Mouse (Mus musculus): ENCODE data around the gene Ubn1. TPM values are rescaled to one million over a fixed set of nuclear protein-coding genes. Genes with fewer than 3 reads are reported as not detected.

The Ubn1 gene
- polyA plus RNA-seq, 1 experiment: 38.2 TPM

DNA sequence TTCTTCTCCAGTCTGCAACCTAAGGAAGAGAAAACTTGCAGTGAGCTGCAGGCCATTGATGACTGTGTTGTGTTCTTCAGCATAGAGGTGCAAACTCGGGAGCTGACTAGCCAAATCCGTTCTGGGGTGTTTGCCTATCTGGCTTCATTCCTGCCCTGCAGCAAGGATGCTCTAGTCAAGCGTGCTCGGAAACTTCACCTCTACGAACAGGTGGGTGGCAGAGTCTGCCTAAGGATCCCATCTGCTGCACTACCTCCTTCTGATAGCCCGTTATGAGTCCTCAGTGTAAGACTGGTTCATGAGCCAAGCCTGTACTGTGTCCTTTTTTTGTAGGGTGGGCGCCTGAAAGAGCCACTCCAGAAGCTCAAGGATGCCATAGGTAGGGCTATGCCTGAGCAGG lies 22.1 kb downstream of the Ubn1 start:
- DNase-seq (ENCODE audit: low read depth): no peak

DNA sequence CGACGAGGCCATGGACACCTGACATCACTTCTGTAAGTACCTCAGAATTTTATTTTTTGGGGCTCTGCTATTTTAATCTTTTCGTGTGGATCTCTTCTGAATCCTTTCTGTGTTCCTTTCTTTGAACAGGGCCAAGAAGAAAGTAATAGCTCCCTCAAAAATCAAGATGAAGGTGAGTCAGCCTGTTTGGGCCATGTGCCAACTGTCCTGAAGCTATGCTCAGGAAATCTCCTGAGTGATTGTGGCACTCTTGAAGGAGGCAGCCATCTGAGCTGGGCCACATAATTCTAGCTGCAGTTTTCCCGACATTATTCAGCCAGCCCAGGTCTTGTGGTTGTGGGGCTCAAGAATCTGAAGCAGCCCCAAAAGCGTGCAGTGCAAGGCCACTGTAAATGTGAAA lies 24.5 kb downstream of the Ubn1 start:
- DNase-seq (ENCODE audit: low read depth): no peak

- no peak for DNase-seq (ENCODE audit: low read depth)
Measured at GRCm38 (mm10) chr16:5085196-5085595, 35.3 kb downstream of the Ubn1 start.

DNA sequence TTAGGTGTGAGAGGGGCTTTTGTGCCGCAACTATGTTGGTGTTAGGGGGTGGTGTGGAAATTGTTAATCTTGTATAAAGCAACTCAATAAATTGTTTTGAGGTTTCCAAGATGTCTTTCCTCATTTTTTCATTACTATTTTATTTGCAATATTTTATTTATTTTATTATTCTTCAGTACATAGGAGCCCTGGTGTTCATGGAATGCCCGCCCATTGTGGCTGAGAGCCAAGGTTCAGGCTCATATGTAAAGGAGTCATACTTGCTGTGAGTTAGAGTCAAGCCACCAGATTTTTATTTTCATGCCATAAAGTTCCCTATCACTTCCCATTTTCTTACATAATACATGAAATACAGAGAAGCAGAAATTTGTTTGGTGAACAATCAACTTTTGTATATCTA lies 36.3 kb downstream of the Ubn1 start:
- DNase-seq (ENCODE audit: low read depth): no peak

DNA sequence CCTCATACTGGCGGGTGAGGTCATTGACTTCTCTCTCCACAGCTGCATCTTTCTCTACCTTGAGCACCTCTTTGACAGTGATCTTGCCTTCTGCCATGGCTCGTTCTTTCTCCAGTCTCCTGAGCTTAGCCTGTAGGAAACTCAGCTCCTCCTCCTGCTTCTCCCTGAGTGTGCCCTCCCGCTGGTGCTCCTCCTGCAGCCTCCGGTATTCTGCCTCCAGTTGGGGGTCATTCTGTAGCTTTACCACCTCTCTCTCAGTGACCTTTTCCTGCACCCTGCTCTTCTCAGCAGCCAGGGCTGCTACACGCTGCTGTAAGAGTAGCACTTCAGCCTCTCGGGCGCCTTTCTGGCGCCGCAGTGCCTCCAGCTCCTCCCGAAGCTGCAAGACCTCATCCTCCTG lies 39.2 kb downstream of the Ubn1 start:
- no peak for DNase-seq (ENCODE audit: low read depth)

DNA sequence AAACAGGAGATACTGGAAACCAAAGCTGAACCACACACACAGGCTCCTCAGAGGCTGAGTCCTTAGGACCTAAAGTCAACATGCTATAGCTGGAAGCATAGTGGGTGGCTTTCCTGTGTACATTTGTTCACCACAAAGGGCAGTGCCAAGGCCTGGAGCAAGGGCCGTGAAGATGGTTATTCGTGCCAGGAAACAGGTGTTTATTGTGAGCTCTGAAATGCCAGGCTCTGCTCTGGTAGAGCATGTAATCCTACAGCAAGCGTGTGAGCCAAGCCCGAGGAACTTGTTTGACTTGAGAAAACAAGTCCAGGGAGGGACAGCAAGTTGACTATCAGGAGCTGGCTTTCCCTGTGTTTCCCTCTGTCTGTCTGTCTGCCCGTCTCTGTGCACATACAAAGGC lies 43.4 kb downstream of the Ubn1 start:
- DNase-seq (ENCODE audit: low read depth): peak; percentile 88

GRCm38 (mm10) chr16:5096504-5096903 lies 46.6 kb downstream of the Ubn1 start:
- DNase-seq (ENCODE audit: low read depth): no peak

- DNase-seq (ENCODE audit: low read depth): no peak
Measured at GRCm38 (mm10) chr16:5101000-5101399, 51.1 kb downstream of the Ubn1 start.

GRCm38 (mm10) chr16:5109877-5110276 lies 60.0 kb downstream of the Ubn1 start:
- DNase-seq (ENCODE audit: low read depth): no peak

- DNase-seq (ENCODE audit: low read depth): no peak
Measured at GRCm38 (mm10) chr16:5111021-5111420, 61.2 kb downstream of the Ubn1 start.

DNA sequence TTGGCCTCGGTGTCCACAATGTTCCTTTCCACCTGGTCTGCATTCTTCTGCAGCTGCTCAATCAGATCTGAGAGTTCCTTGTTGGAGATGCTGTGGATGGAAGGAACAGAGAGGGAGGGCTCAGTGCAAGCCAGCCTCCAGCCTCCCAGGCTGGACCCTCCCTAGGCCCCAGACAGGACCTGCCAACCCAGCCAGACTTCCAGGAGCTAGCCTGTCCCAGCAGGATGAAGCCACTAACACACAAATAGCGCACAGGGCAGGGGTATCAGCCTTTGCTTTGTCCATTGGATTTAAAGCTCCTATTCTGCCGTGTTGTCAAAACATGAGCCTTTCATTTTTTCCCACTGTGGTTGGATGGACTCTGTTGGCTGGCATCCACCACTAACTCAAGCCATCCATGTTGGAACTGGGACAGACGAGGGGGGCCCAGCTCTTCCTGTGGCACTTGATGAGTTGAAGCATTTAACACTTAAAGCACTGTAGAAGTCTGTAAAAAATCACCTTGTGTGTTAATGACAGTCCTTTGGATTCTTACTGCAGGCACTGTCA lies 63.2 kb downstream of the Ubn1 start:
- no peak for DNase-seq (ENCODE audit: low read depth)

DNA sequence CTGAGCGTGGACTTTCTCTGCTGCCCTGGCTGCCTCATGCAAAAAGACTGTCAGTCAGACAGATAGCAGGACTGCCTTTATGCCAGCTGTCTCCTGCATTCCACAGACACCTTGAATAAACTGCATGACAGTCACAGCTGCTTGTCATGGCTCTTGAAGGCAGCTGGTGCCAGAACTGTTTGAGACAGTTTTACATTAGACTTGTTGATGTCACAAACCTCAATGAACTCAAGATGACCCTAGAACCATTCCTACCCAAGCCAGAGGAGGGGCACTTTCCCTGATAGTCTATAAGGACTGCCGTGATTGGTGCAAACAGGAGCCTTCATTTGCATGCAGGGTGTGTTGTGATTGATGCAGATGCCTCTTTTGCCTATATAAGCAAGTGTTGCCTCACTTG lies 63.7 kb downstream of the Ubn1 start:
- no peak for DNase-seq (ENCODE audit: low read depth)

DNA sequence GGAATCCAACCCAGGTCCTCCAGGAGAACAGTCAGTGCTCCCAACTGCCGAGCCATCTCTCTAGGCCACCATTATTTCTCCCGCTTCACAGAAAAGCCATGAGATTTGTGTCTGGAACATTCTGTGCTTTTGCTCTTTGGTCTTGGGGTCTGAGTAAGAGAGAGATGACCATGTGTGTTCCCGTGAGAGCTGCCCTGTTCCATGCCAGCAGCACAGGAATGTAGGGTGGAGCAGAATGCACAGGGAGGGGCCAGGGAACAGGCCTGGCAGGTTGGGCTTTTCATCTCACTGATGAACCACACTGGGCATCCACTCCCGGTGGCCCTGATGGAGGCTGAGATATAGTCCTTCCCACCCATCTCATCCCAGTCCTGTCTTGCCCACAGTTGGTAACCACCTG lies 69.5 kb downstream of the Ubn1 start:
- DNase-seq (ENCODE audit: low read depth): no peak

DNA sequence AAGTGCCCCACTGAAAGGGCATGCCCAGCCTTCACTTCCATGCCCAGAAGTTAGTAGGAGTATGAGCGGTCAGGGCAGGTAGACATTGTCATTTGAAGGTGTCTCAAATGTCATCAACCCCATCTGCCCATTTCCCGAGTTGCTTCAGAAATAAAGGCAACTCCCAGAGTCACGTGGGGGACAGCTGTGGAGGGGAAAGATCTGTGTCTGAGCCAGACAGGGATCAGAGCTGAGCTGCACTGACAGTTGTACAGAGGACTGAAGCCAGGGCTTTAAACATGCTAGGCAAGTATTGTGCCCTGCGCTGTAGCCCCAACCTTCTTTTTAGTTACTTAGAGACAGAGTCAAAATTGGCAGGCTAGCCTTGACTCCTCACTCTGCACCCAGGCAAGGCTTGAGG lies 70.0 kb downstream of the Ubn1 start:
- no peak for DNase-seq (ENCODE audit: low read depth)

DNA sequence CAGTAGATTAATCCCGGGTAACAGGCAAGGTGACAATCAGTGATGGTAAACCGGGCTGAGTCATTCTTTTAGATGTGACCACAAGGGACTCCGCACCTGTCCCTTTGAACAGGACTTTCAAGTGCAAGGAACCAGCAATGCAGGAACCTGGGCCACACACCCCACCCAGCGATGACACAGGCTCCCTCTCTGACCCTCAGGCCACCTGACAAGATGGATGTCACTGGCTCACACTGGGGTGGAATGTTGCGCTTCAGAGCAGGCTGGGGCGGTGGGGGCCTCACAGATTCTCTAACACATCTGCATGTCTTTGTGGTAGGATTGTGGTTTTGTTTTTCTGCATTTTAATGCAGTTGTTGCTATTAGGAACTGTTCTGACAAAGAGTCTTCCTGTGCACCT lies 73.6 kb downstream of the Ubn1 start:
- no peak for DNase-seq (ENCODE audit: low read depth)

DNA sequence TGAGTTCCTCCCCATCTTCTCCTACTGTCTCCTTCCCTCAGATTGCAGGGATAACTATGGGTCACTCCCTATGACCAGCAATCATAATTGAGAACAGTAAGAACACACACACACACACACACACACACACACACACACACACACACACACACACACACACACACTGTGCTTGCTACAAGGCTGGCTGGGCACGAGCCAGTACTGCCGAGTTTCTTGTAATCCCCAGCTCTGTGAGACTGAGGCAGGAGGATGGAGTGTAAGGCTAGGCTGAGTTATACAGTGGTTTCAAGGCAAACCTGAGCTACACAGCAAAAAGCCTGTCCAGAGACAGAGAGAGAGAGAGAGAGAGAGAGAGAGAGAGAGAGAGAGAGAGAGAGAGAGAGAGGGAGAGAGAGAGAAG lies 80.3 kb downstream of the Ubn1 start:
- DNase-seq (ENCODE audit: low read depth): no peak

DNA sequence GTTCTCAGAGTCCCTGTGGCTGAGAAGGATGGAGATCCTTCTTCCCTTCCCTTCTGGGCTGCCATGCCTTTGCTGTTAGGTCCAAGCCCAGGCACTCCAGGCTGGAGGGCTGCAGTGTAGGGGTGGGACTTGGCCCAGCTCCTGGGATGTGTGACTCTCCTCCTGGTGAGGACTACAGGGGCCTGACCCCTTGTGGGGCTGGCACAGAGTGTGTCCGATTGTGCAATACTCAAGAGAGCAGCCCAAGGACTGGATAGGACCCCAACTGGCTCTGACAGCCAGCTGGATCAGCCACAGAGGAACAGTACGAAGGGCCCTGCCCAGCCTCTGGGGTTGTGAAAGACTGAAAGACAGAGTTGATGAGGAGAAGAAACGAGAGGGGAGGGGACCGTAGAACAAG lies 80.9 kb downstream of the Ubn1 start:
- DNase-seq (ENCODE audit: low read depth): no peak

DNA sequence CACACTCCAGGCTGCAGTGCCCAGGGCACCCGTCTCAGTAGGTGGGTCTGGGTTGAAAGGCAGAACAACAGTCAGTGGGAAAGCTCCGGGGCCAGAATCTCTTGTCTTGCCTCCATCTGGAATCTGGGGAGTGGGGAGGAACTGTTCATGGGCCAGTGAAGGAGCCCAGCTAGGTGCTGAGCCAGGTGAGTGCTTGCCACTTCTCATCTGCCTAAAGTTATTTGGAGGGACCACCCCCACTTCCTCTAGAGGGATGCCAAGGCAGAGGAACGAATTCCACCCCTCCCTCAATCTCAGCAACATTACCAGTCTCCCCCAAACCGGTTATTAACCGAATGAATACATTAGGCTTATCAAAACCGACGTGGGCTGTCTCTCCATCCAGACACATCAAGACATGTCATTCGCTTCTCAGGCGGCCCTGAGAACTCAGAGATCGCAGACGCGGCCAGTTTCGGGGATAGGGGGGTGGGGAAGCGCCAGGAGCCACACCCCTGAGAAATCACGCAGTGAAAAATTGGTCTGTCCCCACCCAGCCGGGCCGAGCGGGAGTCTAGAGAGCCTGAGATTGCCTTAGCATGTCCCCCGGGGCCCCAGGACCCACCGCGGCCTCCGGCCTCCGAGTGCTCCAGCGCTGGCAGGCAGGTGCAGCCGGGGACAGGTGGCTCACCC lies 81.5 kb downstream of the Ubn1 start:
- no peak for DNase-seq (ENCODE audit: low read depth)

DNA sequence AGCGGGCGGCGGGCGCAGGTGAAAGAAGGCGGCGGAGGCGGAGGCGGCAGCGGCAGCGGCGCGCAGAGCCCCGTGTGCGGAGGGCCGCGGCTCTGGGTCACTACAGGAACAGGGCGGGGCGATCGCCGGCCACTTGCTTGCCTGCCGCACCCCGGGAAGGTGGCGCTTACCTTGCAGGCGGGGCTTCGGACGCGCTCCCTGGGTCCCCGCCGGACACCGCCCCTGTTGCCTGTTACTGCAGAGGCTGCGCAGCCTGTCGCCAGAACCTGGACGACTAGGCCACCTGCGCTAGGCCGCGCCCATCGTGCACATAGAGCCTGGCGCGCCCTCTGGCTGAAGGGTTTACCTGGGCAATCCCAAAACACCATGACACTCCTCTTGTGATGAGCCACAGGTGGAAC lies 82.5 kb downstream of the Ubn1 start, which contains the start of gene Ppl:
Ppl (minus strand) TSS at position 21 of the 401 bp plus-strand sequence.
- DNase-seq (ENCODE audit: low read depth): no peak

- peak; percentile 71 for DNase-seq (ENCODE audit: low read depth)
Measured at GRCm38 (mm10) chr16:5134623-5135330, 84.9 kb downstream of the Ubn1 start.

DNA sequence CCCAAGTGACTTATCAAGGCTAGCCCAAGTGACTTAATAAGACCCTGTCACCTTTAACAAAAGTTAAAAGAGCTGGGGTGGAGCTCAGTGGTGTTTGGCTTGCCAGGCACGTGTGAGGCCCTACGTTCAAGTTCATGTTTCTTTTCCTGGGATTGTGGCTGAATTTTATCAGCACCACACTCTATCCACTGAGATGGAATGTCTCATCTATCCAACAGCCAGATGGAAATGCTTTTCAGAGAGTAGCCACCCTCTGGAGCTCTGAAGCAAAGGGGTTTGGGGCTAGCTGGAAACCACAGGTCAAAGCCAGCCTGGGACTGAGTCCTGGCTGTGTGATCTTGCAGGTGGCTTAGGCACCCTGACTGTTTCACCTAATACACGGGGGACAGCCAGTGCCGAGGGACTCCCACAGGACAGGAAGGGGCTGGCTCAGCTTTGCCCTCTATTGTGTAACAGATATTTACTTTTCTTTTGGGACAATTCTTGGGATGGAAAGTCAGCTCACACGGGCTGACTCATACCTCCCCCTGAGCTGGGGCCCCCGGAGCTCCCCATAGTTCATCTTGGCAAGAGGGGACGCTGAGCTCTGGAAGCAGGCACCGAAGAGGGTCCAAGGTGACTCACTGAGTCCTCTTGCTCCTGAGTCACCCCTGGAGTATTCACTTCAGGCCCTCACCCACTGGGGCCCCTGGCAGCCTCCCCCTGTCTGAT lies 85.8 kb downstream of the Ubn1 start:
- no peak for DNase-seq (ENCODE audit: low read depth)

Data from gonadal fat pad, adult 2 months (tissue).